Mouse (Mus musculus) midbrain, embryonic 16.5 days (tissue): Measurements from ENCODE around the gene Man1c1. TPM values are rescaled to one million over a fixed set of nuclear protein-coding genes. Genes with fewer than 3 reads are reported as not detected.
A peak's percentile ranks its signal among the peaks of the same experiment; 100 is the strongest.

Experiments
- ATAC-seq: fragments of 200-750 bp; cut with Nextera tagmentation; 2 replicates; pipeline ENCODE4 v1.8.0; 2017; ENCODE audit warnings: moderate TSS enrichment
- H3K27ac ChIP-seq: fragments of 300-500 bp; sonication (generic); 2 replicates; pipeline ENCODE4 v1.5.1; 2014; ENCODE audit warnings: mild to moderate bottlenecking, low read length, mixed read lengths
- H3K27me3 ChIP-seq: fragments of 300-500 bp; sonication (generic); 2 replicates; pipeline ENCODE4 v1.6.1; 2014; ENCODE audit warnings: low read depth, low read length, mixed read lengths; ENCODE audit not compliant: control insufficient read depth, insufficient read depth
- H3K36me3 ChIP-seq: fragments of 300-500 bp; sonication (generic); 2 replicates; pipeline ENCODE4 v1.6.1; 2014; ENCODE audit warnings: mild to moderate bottlenecking, low read length, moderate library complexity, mixed read lengths; ENCODE audit not compliant: control insufficient read depth, insufficient read depth
- H3K4me1 ChIP-seq: fragments of 300-500 bp; sonication (generic); 2 replicates; pipeline ENCODE4 v1.6.1; 2014; ENCODE audit warnings: mild to moderate bottlenecking, low read length, mixed read lengths; ENCODE audit not compliant: control insufficient read depth, insufficient read depth
- H3K4me2 ChIP-seq: fragments of 300-500 bp; sonication (generic); 2 replicates; pipeline ENCODE4 v1.6.1; 2014; ENCODE audit warnings: mild to moderate bottlenecking, low read length, mixed read lengths
- H3K4me3 ChIP-seq: fragments of 300-500 bp; sonication (generic); 2 replicates; pipeline ENCODE4 v1.5.1; 2014; ENCODE audit warnings: low read depth, mild to moderate bottlenecking, low read length, moderate library complexity, mixed read lengths
- H3K9ac ChIP-seq: fragments of 300-500 bp; sonication (generic); 2 replicates; pipeline ENCODE4 v1.6.1; 2014; ENCODE audit warnings: low read depth, low read length, mixed read lengths
- H3K9me3 ChIP-seq: fragments of 300-500 bp; sonication (generic); replicated peaks from 2 replicates; pipeline ENCODE4 v1.6.1; 2014; ENCODE audit warnings: mild to moderate bottlenecking, low read length, mixed read lengths; ENCODE audit not compliant: control insufficient read depth, poor library complexity, severe bottlenecking
- WGBS: fragments of 180-500 bp; shearing (Covaris S2); extraction: QIAGEN DNeasy Blood & Tissue Kit; methylation state at CpG from one replicate; pipeline ENCODE4 v1.1.7; 2014; 5-methylcytosine and 5-hydroxymethylcytosine counted together
- polyA plus RNA-seq: library from polyadenylated mRNA; unstranded; fragments of >200 nt; fragmentation: Nextera tagmentation; extraction: Ambion mirVana; gene quantifications from 2 replicates; pipeline ENCODE4 v1.2.1, GENCODE M21; 2015

Gene Man1c1
- 2.9 and 3.2 TPM in 2 replicates for polyA plus RNA-seq

- Histone ChIP-seq H3K4me2 (peak within 1 kb of the TSS; percentile 96), H3K9ac (peak within 1 kb of the TSS; percentile 71), H3K4me1 (peaks cover 35% of the 10 kb centered on the region), H3K36me3 (no peaks in the 10 kb centered on the region), H3K4me3 (peak within 1 kb of the TSS; percentile 69), H3K27me3 (peaks cover 2% of the 10 kb centered on the region), H3K27ac (peak within 1 kb of the TSS; percentile 58), H3K9me3 (no peaks in the 10 kb centered on the region)
- under 1% methylated on average over 50 of the region's 81 CpGs for WGBS
- peak; percentile 95 for ATAC-seq
Measured at GRCm38 (mm10) chr4:134703835-134704546, at the start of gene Man1c1. Man1c1 (minus strand) TSS chr4:134704290.

GRCm38 (mm10) chr4:134753516-134754261, 49.6 kb upstream of the Man1c1 start:
- Histone ChIP-seq H3K9ac (no peak overlapping the region), H3K4me2 (no peak overlapping the region), H3K4me1 (peaks cover 8% of the 10 kb centered on the region), H3K36me3 (no peaks in the 10 kb centered on the region), H3K27ac (no peak overlapping the region), H3K9me3 (no peaks in the 10 kb centered on the region), H3K27me3 (no peaks in the 10 kb centered on the region; the same call in 1 of the 2 replicates), H3K4me3 (no peak overlapping the region)
- 18% methylated on average over 17 of the region's 17 CpGs for WGBS
- ATAC-seq: no peak

DNA sequence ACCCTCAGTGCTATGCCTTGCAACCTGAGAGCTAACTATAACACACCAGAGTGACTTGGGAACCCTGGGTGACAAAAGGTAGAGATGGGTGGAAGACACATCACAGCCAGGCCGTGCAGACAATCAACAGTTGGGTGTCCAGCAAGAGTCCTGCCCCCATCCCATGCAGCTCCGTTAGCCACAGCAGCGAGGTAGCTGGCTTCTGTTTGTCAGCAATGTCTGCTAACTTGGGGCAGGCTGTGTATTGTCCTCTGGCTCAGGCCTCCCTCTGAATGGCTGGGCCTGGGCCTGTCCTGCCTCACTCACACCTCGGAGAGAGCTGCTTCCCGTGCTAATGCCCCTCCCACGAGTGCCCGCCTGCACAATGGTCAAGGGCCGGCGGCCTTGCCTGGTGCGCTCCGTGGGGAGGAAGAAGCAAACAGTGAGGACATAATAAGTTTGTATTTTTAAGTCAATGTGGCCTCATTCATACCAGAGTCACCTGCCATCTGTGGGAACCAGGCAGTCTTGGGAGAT, 48.9 kb upstream of the Man1c1 start:
- ATAC-seq: no peak
- Histone ChIP-seq H3K36me3 (no peaks in the 10 kb centered on the region), H3K4me3 (no peak overlapping the region), H3K9me3 (no peaks in the 10 kb centered on the region), H3K27ac (no peak overlapping the region), H3K4me2 (no peak overlapping the region), H3K27me3 (no peaks in the 10 kb centered on the region; the same call in 1 of the 2 replicates), H3K9ac (no peak overlapping the region), H3K4me1 (peaks cover 8% of the 10 kb centered on the region)
- WGBS: 43% methylated on average over 11 of the region's 11 CpGs

- ATAC-seq: no peak
- Histone ChIP-seq H3K36me3 (no peaks in the 10 kb centered on the region), H3K4me1 (peaks cover 8% of the 10 kb centered on the region), H3K27ac (no peak overlapping the region), H3K4me2 (no peak overlapping the region), H3K9ac (no peak overlapping the region), H3K4me3 (no peak overlapping the region), H3K9me3 (no peaks in the 10 kb centered on the region), H3K27me3 (no peaks in the 10 kb centered on the region; the same call in 1 of the 2 replicates)
- WGBS: 90% methylated on average over 18 of the region's 18 CpGs
Measured at GRCm38 (mm10) chr4:134751682-134752380, 47.7 kb upstream of the Man1c1 start.

- Histone ChIP-seq H3K27me3 (no peaks in the 10 kb centered on the region; the same call in 1 of the 2 replicates), H3K27ac (no peak overlapping the region), H3K4me2 (no peak overlapping the region), H3K9me3 (no peaks in the 10 kb centered on the region), H3K9ac (no peak overlapping the region), H3K4me3 (no peak overlapping the region), H3K36me3 (no peaks in the 10 kb centered on the region), H3K4me1 (peaks cover 8% of the 10 kb centered on the region)
- 82% methylated on average over 6 of the region's 6 CpGs for WGBS
- ATAC-seq: no peak
Measured at GRCm38 (mm10) chr4:134750825-134751224, 46.7 kb upstream of the Man1c1 start.

GRCm38 (mm10) chr4:134750263-134750662, 46.2 kb upstream of the Man1c1 start:
- no peaks in the 10 kb centered on the region; the same call in 1 of the 2 replicates for H3K27me3 ChIP-seq
- H3K36me3 ChIP-seq: no peaks in the 10 kb centered on the region
- peaks cover 8% of the 10 kb centered on the region for H3K4me1 ChIP-seq
- no peak for ATAC-seq
- 91% methylated on average over 5 of the region's 5 CpGs for WGBS
- H3K4me2 ChIP-seq: no peak overlapping the region
- no peak overlapping the region for H3K27ac ChIP-seq
- no peak overlapping the region for H3K9ac ChIP-seq
- no peaks in the 10 kb centered on the region for H3K9me3 ChIP-seq
- H3K4me3 ChIP-seq: no peak overlapping the region

- H3K36me3 ChIP-seq: no peaks in the 10 kb centered on the region
- H3K4me1 ChIP-seq: peaks cover 7% of the 10 kb centered on the region
- H3K9ac ChIP-seq: no peak overlapping the region
- ATAC-seq: no peak
- H3K9me3 ChIP-seq: no peaks in the 10 kb centered on the region
- 68% methylated on average over 21 of the region's 21 CpGs for WGBS
- H3K4me2 ChIP-seq: no peak overlapping the region
- H3K27me3 ChIP-seq: no peaks in the 10 kb centered on the region; the same call in 1 of the 2 replicates
- H3K4me3 ChIP-seq: no peak overlapping the region
- H3K27ac ChIP-seq: no peak overlapping the region
Measured at GRCm38 (mm10) chr4:134749301-134750030, 45.4 kb upstream of the Man1c1 start.

- 82% methylated on average over 16 of the region's 16 CpGs for WGBS
- Histone ChIP-seq H3K4me2 (no peak overlapping the region), H3K9ac (no peak overlapping the region), H3K27ac (no peak overlapping the region), H3K9me3 (no peaks in the 10 kb centered on the region), H3K4me3 (no peak overlapping the region), H3K27me3 (no peaks in the 10 kb centered on the region), H3K36me3 (no peaks in the 10 kb centered on the region), H3K4me1 (no peaks in the 10 kb centered on the region)
- no peak for ATAC-seq
Measured at GRCm38 (mm10) chr4:134745900-134746661, 42.0 kb upstream of the Man1c1 start.
